Mouse (Mus musculus): Measurements from ENCODE around the gene Brf1.

Gene Brf1

DNA sequence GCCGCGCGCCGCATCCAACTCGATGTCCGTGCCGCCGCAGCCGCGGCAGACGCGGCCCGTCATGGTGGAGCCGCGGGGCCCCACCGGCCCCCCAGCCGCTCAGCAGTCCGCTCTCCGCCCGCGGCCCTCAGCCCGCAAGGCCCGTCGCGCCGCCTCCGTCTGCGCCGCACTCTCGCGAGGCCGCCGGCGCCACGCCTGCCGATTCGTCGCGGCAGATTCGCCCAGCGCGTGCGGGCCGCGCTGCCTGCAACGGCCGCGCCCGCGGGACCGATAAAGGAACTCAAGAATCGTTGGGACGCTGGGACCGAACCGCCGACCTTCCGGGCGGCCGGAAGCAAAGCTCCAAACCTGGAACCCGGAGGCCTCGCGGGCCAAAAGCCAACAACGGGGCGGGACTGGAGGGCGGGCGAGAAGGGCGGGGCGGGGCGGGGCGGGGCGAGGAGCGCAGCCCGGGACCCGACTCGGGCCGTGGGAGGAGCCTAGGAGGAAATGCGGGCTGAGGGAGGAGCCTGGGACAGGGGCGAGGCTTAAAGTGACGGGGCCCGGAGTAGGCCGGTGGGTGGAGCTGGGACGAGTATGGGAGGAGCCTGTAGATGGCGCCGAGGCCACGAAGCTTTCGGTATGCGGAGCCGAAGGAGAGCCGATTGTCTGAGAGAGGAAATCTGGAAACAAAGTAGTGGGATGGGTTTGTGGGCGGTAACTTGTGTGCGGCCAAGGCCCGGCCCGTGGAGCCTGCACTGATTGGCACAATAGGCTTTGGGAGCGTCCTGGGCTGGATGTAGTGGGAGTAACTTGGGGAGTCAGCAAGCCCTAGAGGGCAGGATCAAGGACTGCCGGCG is at the start of gene Brf1:
Gene Brf1, minus strand, starts transcription at position 411 of the 839 bp plus-strand sequence.
- DNase-seq: peak; percentile 95 to 96

DNA sequence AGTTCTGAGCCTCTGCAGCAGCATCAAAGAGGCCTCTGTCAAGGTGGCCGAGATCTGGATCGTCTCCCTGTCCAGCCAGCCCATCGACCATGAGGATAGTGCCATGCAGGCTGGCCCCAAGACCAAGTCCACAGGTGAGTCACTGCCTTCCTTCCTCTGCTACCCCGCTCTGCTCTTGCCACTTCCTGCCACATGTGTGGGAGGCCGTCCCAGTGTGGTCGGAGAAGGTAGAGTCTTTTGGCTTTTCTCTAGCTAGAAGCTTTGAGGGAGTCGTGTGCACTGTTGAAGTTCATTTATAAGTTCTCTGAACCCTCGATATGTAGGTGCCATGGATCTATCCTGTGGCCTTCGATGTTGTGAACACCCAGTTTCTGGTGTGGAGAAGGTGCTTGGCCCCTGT is 49.3 kb upstream of the Brf1 start:
- DNase-seq: no peak

DNA sequence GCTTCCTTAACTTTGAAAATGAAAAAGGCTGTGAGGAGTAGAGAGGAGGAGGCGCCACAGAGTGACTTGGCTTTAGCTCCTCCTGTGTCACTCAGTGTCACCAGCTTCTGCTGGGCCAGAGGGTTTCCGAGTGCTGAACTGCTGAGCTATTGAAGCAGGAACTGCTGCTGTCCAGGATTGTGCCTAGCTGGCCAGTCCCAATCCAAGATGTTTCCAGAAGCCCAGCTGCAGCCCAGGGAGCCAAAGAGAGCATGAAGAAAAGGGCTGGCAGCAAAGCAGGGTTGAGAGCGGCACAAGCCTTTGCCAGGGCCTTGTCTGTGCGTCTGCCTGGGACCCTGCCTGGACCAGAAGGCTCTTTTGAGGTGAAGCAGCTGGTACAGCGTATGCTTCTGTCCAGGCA is 47.6 kb upstream of the Brf1 start:
- DNase-seq: no peak

DNA sequence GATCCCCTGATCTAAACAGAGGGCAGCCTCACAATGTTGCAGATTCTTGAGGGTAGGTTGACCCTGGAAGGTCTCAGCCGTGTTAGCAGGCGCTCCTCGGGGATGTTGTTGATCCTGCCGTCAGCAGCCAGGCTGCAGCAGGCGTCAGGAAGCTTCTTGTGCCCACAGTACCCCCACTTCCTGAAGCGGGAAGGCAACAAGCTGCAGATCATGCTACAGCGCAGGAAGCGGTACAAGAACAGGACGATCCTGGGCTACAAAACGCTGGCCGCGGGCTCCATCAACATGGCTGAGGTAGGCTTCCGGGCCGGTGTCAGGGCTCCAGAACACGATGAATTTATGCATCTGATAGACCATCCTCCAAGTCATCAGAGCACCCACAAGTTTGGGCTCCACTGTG is 46.4 kb upstream of the Brf1 start:
- no peak for DNase-seq

DNA sequence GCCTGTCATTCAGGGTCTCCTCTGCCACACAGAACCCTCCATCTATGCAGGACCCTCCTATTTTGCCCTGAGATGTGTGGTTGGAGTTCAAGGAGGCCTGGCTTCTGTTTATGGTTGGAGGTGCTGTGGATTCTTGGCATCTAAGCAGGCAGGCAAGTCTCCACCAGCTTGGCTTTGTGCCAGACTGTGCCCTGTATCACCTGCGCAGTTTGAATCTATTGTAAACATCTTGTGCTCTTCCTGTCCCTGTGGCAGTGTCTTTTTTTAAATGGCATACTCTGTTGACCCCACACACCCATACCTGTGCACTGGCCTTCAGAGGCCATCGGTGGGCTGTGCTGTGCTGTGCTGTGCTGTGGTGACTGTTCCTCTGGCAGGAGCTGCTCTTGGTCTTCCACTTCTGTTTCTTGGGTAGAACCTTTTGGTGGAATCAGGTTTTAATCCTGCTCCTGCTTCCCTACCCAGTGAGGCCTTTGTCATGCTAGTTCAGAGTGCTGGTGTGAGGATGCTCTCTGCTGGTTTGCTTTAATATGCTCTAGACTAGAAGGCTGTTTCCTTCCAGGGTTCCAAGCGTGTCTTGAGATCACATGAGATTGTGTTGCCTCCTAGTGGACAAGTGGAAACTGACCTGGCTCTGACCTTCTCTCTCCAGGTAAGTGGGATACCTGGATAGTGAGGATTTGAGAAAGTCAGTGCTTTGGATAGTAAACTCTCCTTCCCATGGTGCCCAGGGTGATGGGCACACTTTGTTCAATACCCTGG is 44.6 kb upstream of the Brf1 start:
- peak in 1 of 2 experiments; percentile 26 for DNase-seq

DNA sequence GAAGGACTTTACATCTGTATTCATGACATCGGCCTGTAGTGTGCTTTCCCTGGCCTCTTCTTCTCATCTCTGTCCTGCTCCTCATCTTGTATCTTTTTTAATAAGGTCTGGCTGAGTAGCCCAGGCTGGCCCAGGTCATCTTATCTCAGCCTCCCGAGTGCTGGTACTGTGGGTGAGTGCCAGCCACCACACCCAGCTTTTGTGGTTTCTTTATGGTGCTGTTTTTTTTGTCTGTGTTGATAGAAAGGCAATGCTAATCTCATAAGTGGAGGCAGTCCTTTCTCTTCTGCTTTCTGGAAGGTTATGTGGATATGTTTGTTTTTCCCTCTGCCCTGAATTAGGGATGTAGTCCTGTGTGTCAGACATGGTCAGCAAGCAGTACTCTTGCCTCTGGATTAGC is 42.0 kb upstream of the Brf1 start:
- DNase-seq: no peak

DNA sequence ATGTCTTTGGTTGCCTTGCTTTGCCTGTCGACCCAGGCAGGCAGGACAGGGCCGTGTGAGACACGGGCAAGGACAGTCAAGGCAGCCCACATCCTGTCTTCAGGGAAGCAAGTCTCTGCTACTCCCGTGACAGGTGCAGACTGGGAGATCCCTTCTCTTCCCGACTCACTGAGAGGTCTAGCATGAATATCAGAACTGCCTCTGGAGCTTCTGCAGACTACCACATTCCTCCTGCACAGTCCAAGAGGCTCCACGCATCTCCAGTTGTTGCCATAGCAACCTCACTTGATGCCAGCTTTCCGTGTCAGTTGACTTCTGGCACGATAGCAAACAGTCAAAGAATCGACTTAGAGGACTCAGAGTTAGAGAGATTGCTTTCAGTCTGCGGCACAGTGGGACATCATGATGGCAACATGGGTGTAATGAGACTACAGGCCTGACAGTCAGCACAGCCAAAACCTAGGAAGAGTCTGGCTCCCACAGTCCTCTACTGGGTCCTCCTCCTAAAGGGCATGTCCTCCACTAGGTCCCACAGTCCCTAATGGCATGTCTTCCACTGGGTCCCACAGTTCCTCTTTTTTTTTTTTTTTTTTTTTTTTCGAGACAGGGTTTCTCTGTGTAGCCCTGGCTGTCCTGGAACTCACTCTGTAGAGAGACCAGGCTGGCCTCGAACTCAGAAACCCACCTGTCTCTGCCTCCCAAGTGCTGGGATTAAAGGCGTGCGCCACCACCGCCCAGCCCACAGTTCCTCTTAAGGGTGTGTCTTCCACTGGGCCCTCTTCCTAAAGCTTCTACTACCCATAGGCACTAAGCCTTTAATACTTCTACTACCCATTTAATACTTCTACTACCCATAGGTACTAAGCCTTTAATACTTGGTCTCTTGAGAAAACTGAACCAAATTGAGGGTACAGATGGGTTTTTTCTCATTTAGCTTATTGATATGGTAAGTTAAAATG is 41.3 kb upstream of the Brf1 start:
- no peak for DNase-seq

DNA sequence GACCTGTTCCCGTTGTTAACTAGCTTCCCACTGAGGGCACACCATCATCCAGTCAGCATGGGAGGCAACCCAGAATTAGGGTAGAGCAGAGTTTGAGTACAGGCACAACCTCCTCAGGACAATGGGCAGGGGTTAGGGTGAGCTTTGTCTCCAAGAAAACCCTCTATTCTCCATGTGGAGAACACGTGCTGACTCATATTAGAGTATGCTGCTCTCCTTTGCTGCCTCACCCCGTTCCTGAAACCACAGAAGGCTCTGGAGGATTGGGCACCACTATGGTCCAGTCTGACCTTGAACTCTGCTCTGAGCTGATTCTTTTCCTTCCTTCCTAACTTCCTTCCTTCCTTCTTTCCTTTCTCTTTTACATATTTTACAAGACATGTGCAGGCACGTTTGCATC is 37.9 kb upstream of the Brf1 start:
- DNase-seq: no peak

DNA sequence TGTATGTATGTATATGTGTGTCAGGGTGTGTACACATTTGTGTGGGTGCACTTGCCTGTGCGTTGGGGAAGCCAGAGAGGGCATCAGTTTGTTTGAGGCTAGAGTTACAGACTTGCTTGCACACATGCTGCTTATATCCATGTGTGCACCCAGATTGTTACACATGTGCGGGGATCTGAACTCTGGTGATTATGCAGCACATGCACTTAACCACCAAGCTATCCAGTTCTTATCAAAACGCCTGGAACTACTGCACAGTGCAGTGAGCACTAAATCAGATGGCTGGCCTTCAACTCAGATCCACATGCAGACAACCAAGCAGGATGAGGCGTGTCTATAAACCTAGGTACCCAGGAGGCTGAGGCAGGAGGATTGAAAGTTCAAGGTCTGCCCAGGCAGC is 36.5 kb upstream of the Brf1 start:
- DNase-seq: no peak

DNA sequence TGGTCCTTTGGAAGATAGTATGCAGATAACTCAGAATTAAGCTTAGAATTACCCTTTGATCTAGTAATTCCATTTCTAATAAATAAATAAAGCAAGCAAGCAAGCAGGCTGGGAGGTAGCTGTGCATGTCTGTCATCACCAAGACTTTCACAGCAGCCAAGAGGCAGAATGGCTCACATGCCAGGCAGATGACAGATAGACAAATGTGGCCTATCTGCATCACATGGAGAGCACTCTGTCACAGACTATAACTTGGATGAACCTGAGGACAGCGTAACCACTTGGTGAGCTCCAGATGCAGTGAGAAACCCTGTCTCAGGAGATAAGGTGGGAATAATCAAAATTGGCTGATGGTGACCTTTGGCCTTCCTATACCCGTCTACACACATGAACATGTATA is 34.6 kb upstream of the Brf1 start:
- no peak for DNase-seq

DNA sequence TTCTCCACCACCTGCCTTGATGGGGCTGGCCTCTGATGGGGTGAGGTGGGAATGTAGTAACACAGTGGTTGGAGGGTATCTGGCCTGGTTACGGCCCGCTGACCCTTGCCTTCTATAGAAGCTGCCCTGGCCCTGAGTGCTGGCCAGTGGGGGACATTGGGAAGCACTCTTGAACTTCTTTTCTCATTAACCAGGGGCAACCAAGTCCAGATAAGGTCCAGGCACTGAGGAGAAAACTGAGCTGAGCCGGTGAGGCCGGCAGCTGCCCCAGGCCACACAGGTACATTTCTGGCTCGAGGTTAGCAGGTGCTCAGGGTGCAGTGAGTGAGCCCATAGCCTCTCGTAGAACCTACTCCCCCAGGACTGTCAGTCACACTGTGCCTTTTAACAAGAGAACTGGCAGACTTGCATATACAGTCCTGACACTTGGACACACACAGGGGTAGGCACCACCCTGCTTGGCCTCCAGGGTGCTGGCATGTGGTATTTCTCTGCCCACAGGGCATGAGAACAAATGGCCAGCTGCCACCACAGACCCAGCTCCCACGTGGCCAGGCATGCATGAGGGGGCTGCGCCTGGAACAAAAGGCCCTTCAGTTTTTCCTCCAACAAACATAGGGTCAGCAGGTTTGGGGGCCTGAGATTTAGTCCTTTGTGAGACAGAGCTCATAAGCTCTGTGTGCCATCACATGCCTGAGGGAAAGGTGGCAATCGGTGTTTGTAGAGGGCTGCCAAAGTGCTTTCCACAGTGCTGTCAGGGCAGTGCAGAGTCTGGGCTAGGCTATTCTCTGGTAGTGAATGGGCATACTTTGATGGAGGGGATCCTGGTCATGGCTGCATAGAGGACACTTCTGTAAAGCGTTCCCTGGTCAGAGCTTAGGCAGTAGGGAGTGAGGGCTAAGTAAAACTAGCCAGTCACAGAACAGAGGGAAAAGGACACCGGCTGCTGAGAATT is 32.1 kb upstream of the Brf1 start:
- DNase-seq: no peak

DNA sequence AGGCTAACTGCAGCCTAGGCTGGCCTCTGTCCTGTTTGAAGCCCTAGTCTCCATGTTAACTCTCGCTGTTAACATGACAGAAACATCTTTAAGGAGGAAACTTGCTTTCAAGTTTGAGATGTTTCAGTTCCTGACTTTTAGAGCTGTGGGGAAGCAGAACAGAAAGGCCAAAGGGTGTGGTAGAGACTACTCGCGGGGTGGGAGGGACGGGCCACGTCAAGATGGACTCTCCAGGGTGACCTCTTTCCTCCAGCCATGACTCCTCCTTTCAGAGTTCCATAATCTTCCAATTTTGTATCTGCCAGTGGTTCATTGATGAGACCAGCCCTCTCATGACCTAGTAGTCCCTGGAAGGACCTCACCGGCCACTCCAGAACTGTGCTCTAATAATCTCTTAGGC is 30.9 kb upstream of the Brf1 start:
- no peak for DNase-seq

DNA sequence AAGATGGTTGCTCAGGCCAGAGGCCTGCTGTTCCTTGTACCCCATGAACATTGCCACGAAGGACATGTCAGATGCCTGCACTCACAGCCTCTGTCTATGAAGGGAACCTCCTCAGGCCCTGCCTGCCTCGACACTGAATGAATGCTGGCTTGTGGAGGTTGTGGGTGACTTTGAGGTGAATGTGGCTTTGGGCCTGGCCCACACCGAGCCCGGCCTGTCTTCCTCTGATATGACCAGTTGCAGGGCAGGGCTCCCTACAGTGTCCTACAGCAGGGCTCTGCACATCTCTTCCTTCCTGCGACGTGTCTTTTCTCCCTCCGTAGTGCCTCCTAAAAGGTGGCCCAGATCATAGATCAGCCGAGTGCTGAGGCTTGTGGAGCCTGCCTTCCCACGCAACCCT is 30.5 kb upstream of the Brf1 start:
- DNase-seq: no peak

DNA sequence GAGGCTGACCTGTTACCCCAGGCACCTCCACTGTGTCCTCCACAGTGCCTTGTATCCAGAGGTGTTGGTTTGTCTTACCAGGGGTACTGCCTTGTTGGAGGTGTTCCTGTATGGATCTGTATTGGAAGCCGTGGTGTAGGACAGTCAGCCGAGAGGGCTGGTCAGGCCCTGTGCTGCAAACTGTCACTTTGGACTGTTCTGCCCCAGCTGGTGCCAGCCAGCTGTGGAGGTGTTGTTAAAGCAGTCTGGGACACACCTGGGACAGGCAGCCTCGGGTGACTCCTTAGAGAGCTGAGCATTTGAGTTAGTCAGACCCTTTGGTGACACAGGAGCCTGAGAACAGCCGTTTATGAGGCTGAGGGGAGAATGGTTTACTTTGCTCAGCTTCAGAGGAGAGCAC is 29.5 kb upstream of the Brf1 start:
- DNase-seq: no peak

DNA sequence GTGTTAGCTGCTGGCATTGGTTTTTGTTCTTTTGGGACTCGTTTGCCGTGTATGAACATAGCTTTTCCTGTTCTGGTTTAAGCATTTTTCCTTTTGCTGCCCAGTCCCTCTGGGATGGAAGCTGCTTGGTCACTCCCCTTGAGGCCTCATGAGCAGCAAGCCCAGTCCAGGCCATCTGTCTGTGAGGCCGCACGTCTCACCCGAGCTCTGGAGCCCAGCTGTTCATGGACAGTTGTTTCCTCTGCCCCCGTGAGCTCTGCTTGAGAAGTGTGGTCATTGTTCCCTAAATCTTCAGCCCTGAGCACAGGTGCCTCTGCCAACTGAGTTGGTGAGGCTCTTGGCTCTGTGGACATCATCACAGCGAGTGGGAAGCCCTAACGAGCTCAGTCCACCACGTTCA is 28.4 kb upstream of the Brf1 start:
- no peak for DNase-seq

DNA sequence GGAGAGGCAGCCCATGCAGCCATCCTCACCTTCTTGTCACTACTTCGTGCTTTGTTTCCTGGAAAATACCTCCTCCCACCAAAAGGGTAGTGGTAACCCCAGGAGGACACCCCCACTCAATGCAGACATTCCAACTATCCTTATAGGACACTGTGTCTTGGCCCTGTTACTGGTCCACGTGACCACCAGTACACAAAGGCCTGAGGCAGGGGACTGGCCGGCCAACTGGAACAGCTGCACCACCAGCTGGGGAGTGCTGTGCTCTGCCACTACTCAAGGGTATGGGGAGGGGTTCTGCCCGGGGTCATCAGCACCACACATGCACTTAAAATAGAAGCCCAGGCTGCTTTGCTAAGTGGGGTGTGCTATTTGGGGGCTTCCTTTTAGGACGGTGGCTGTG is 27.6 kb upstream of the Brf1 start:
- no peak for DNase-seq

DNA sequence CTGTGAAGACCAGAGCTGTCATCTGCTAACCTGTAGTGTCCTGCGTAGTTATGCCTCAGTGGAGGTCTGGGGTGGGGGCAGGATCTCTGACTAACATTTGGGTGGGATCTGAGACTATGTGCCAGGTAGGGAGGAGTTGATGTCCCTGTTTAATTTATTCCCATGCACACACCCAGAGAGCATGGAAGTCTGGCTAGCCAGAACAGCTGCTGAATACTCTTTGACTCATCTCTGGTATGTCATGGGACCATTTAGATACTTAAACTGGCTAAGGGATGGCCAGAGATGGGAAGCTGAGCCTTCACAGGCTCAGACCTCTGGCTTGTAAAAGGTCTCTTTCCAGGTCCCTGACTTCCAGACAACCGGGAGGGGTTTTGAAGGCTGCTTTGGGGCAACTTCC is 27.0 kb upstream of the Brf1 start:
- DNase-seq: no peak

DNA sequence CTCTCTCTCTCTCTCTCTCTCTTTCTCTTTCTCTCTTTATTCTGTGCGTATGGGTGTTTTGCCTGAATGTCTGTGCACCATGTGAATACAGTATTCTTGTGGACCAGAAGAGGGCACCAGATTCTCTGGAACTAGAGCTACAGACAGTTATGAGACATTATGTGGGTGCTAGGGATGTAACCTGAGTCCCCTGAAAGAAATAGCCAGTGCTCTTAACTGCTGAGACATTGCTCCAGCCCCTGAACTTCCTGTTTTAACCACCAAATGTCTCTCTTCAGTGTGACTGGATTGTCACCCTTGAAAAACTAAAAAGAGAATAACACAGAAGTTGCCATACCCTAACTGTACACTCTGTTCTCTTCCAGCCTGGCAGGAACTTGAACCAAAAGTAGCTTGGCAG is 26.1 kb upstream of the Brf1 start:
- DNase-seq: no peak

DNA sequence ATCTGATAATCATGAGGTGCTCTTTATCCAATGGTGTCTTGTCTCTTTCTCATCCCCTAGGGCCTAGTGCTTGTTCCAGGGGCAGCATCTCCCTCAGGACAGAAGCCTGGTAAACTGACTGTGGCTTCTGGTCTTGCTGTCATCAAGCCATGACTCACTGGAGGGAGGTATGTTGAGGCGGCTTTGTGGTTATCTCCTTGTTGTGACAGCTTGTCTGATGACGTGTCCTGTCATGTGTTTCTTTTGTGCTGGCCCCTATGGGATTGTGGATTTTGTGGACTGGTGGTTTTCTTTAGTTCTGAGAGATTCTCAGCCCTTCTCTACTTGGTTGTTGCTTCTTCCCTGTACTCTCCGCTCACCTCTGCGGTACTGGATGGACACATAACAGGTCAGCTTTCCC is 22.6 kb upstream of the Brf1 start:
- DNase-seq: no peak

DNA sequence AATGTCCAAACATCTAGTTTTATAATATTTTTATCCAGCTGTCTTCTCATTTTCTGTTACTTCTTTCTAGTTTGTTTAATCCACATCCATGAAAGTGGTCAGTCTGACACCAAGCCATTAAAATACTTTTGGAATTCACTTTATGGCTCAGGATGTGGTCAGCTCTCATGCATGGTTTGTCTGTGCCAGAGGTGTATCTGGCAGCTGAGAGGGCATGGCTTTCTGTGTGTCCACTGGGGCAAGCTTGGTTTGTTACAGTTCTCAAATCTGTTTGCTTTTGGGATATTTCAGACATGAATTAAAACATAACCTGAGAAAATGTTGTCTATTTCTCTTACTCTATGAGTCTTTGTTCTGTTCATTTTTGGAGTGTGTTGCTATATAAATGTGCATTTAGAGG is 21.0 kb upstream of the Brf1 start:
- DNase-seq: no peak

DNA sequence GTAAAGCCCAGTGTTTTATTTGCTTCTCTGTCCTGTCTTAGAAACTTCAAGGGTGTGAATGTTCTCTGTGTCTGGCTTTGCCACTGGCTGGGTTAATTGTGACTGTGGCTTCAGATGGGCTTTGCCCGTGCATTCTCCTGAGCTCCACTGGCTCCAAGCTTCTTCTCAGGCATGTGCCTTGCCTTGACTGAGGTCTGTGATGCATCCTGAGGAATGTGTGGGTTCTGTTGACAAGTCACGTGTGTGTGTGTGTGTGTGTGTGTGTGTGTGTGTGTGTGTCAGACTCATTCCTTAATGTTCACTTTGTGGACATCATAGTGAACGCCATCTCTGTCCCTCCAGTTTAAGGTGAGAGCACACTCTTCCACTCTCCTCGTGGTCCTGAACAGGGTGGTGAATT is 18.3 kb upstream of the Brf1 start:
- DNase-seq: no peak

DNA sequence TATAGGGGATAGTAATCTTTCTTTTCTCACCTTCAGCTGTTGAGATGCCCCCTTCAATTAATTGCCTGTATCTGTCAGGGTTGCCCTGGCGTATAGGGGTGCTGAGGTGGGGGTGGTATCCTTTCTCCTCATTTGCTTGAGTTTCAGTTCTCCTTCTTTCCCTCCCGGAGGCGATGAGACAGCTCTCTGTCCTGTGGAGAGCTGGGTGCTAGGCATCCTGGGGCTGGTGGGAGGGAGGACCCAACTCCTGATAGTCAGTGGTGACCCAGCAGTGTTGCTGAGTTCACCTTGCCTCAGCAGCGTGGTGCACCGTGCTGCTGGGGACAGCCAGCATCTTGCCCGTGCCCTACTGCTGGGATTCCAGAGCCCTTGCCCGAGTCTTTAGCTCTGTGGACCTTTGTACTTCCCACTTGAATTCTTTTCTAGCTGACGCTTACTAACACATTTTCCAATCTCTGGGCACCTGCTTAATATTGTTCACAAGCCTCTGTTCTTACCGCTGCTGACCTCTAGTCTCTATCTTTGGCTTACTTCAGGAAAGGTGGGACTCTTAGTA is 17.0 kb upstream of the Brf1 start:
- DNase-seq: no peak
